Mouse (Mus musculus) CH12.LX (cell line): ENCODE data around the gene Gtpbp8.

Source experiments
- BHLHE40 ChIP-seq: IDR thresholded peaks from 2 replicates; pipeline ENCODE4 v1.6.1; 2011; ENCODE audit warnings: mild to moderate bottlenecking, low read depth, low read length, improper control_type of control experiment
- CTCF ChIP-seq, 2 experiments: IDR thresholded peaks in 1 of 2; conservative IDR thresholded peaks in 1 of 2; 2 replicates each; pipeline ENCODE4 v1.5.1; 2011 to 2012; ENCODE audit warnings: low read depth in 2 of 2, low read length in 2 of 2, improper control_type of control experiment in 1 of 2, inconsistent platforms in 1 of 2, mild to moderate bottlenecking in 1 of 2, moderate library complexity in 1 of 2
- E2F4 ChIP-seq: IDR thresholded peaks from 2 replicates; pipeline ENCODE4 v1.6.1; 2011; ENCODE audit warnings: low read depth, low read length, improper control_type of control experiment; ENCODE audit not compliant: insufficient replicate concordance
- ELF1 ChIP-seq: IDR thresholded peaks from 2 replicates; pipeline ENCODE4 v1.6.1; 2014; ENCODE audit warnings: low read depth, mild to moderate bottlenecking, inconsistent platforms, low read length, improper control_type of control experiment
- EP300 ChIP-seq: IDR thresholded peaks from 2 replicates; pipeline ENCODE4 v1.6.1; 2011; ENCODE audit warnings: low read length, improper control_type of control experiment
- GABPA ChIP-seq: IDR thresholded peaks from 2 replicates; pipeline ENCODE4 v1.6.1; 2012; ENCODE audit warnings: low read depth, low read length, improper control_type of control experiment, inconsistent platforms; ENCODE audit not compliant: insufficient replicate concordance
- MAFK ChIP-seq: IDR thresholded peaks from 2 replicates; pipeline ENCODE4 v1.6.1; 2011; ENCODE audit warnings: low read length, improper control_type of control experiment; ENCODE audit not compliant: insufficient replicate concordance
- MAX ChIP-seq: IDR thresholded peaks from 2 replicates; pipeline ENCODE4 v1.6.1; 2011; ENCODE audit warnings: low read length, improper control_type of control experiment
- MEF2A ChIP-seq: IDR thresholded peaks from 2 replicates; pipeline ENCODE4 v1.6.1; 2014; ENCODE audit warnings: low read depth, mild to moderate bottlenecking, inconsistent platforms, low read length, improper control_type of control experiment, borderline replicate concordance
- POLR2A ChIP-seq: IDR thresholded peaks from 2 replicates; pipeline ENCODE4 v1.6.1; 2011; ENCODE audit warnings: low read depth, mild to moderate bottlenecking, improper control_type of control experiment, low read length
- SIN3A ChIP-seq: IDR thresholded peaks from 2 replicates; pipeline ENCODE4 v1.6.1; 2012; ENCODE audit warnings: low read length, improper control_type of control experiment, inconsistent platforms
- SMC3 ChIP-seq: IDR thresholded peaks from 2 replicates; pipeline ENCODE4 v1.6.1; 2011; ENCODE audit warnings: low read depth, low read length, improper control_type of control experiment

DNA sequence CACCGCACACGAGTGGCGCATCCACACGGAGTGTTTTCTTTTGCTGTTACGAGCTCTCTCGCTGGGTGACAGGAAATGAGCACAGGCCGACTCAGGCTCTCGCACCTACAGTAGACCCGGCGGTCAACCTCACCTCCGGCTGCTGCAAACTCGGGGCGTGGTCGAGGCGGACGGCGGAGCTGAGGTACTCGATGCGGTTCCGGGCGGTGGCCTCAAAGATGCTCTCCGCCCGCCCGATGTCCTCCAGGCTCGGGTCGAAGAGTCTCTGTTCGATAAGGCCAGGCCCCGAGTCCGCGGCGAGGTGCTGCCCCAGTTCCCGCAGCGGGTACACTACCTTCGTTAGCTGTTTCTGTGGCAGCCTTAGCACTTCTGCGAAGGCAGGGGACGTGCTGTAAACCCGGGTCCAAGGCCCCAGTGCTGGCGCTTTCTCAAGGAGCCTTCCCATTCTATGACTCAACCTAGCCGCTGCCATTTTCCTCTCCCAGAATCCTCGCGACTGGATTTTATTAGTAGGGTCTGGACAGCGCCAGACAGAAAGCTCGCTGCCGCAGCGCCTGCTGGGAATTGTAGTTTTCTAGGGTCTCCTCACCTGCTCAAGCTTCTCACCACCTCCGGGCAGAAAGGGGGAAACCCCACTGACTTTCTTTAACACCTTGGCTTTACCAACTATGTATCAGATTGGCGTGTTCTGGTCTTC lies at the start of gene Gtpbp8:
- TF ChIP-seq CTCF (conservative IDR thresholded peaks at IDR 0.05 in 1 of 2, IDR thresholded peaks at IDR 0.05 in 1 of 2; ENCODE audit: low read depth in 2 of 2, low read length in 2 of 2) (no peak), SMC3 (no peak), EP300 (no peak), POLR2A (peak; percentile 76; the same call in 1 of the 2 replicates), SIN3A (peak; percentile 98), ELF1 (peak; percentile 72), MAFK (no peak), E2F4 (no peak), MEF2A (0 out of 2 replicates have a peak, but pooled peaks have one; percentile 7), MAX (0 out of 2 replicates have a peak, but pooled peaks have one; percentile 53), GABPA (peak; percentile 84; the same call in 1 of the 2 replicates), BHLHE40 (no peak)
